Mouse (Mus musculus): ENCODE results near the gene Sbno1.

DNA sequence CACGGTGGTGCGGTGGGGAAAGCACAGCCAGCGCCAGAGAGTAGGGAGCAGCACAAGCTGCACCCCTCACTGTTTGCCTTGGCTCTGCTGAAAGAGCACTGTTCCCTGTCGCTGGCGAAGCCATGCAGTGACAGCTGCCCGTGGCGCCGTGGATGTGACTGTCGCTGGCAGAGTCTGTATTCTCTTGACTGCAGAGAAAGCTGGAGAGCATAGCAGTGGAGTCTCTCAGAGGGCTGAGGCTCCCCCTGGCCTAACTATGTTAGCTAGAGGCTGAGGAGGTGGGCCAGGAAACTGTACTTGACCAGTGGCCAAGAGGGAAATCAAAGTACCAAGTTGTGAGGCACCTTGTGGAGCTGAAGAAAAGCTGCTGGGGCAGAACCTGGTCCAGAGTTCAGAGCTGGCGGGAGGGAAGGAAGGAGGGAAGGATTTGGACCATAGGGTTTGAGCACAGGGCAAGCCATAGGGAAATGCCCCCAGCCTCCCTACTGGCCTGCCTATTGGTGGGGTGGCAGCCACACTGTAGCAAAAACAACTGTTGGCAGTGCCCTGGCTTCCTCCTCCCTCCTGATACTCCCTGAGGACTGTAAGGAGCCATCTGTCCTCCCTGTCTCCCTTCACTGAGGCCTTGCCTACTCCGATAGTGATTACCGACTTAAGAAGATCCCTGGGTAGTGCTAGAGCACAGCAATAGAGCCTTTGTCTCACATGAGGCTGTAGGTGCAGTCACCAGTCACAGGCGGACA is 27.7 kb upstream of the Sbno1 start:
- TF ChIP-seq CTCF (IDR thresholded peaks at IDR 0.05; ENCODE audit: borderline replicate concordance, extremely low read depth, insufficient read depth, insufficient read length) = no peak
- no peak for TF ChIP-seq POLR2A (IDR thresholded peaks at IDR 0.05; ENCODE audit: borderline replicate concordance, extremely low read depth, insufficient read depth, insufficient read length, poor library complexity, severe bottlenecking)
